Mouse (Mus musculus) CH12.LX (cell line): Measurements from ENCODE around the gene Itpr2. TPM values are rescaled to one million over a fixed set of nuclear protein-coding genes. Genes with fewer than 3 reads are reported as not detected.

Experiments used
- DNase-seq: peaks from one replicate; pipeline ENCODE4 v3.0.0-alpha.2; 2013; ENCODE audit errors: extremely low read depth
- H3K27ac ChIP-seq: 2 replicates; pipeline ENCODE4 v1.5.1; 2012; ENCODE audit warnings: low read depth, mild to moderate bottlenecking, control low read depth, moderate library complexity; ENCODE audit not compliant: insufficient read depth
- H3K27me3 ChIP-seq: replicated peaks from 2 replicates; pipeline ENCODE3; 2012; ENCODE audit warnings: inconsistent platforms
- H3K36me3 ChIP-seq, 2 experiments: replicated peaks in 1 of 2; 2 replicates each; pipeline versions ENCODE3 to v1.6.1; 2012; ENCODE audit warnings: inconsistent platforms in 1 of 2, low read length in 1 of 2, mild to moderate bottlenecking in 1 of 2, mixed read lengths in 1 of 2, moderate library complexity in 1 of 2; ENCODE audit not compliant: control insufficient read depth in 1 of 2, insufficient read depth in 1 of 2
- H3K4me1 ChIP-seq, 2 experiments: 2 replicates each; pipeline ENCODE4 v1.6.1; 2012; ENCODE audit warnings: inconsistent platforms in 1 of 2, moderate library complexity in 1 of 2; ENCODE audit not compliant: insufficient read depth in 2 of 2, control insufficient read depth in 1 of 2
- H3K4me2 ChIP-seq: 2 replicates; pipeline ENCODE4 v1.6.1; 2012; ENCODE audit warnings: low read depth, mild to moderate bottlenecking, control low read depth; ENCODE audit not compliant: poor library complexity, insufficient read depth, severe bottlenecking
- H3K4me3 ChIP-seq, 3 experiments: fragments of 150-350 bp in 1 of 3; sonication (generic) in 1 of 3; replicated peaks in 1 of 3; 2 replicates each; pipeline versions ENCODE3 to v1.5.1; 2011 to 2012; ENCODE audit warnings: low read depth in 2 of 3, low read length in 2 of 3, mild to moderate bottlenecking in 2 of 3, moderate library complexity in 2 of 3, control low read depth in 1 of 3, improper control_type of control experiment in 1 of 3, inconsistent platforms in 1 of 3, mixed read lengths in 1 of 3; ENCODE audit not compliant: poor library complexity in 1 of 3
- H3K79me2 ChIP-seq: replicated peaks from 2 replicates; pipeline ENCODE4 v1.6.1; 2012; ENCODE audit warnings: mild to moderate bottlenecking, moderate library complexity; ENCODE audit not compliant: control insufficient read depth, poor library complexity, insufficient read depth, severe bottlenecking; ENCODE audit errors: extremely low read depth
- H3K9ac ChIP-seq: 2 replicates; pipeline ENCODE4 v1.6.1; 2012; ENCODE audit warnings: low read depth, mild to moderate bottlenecking, control low read depth, moderate library complexity; ENCODE audit not compliant: insufficient read depth
- H3K9me3 ChIP-seq: replicated peaks from 2 replicates; pipeline ENCODE3; 2012; ENCODE audit warnings: low read length, inconsistent platforms, mixed read lengths
- E2F4 ChIP-seq: IDR thresholded peaks from 2 replicates; pipeline ENCODE4 v1.6.1; 2011; ENCODE audit warnings: low read depth, low read length, improper control_type of control experiment; ENCODE audit not compliant: insufficient replicate concordance
- ELF1 ChIP-seq: IDR thresholded peaks from 2 replicates; pipeline ENCODE4 v1.6.1; 2014; ENCODE audit warnings: low read depth, mild to moderate bottlenecking, inconsistent platforms, low read length, improper control_type of control experiment
- EP300 ChIP-seq: IDR thresholded peaks from 2 replicates; pipeline ENCODE4 v1.6.1; 2011; ENCODE audit warnings: low read length, improper control_type of control experiment
- ETS1 ChIP-seq: conservative IDR thresholded peaks from 2 replicates; pipeline ENCODE4 v1.6.1; 2012; ENCODE audit warnings: low read depth, mild to moderate bottlenecking, inconsistent platforms, low read length, improper control_type of control experiment, moderate library complexity
- GABPA ChIP-seq: IDR thresholded peaks from 2 replicates; pipeline ENCODE4 v1.6.1; 2012; ENCODE audit warnings: low read depth, low read length, improper control_type of control experiment, inconsistent platforms; ENCODE audit not compliant: insufficient replicate concordance
- MAFK ChIP-seq: IDR thresholded peaks from 2 replicates; pipeline ENCODE4 v1.6.1; 2011; ENCODE audit warnings: low read length, improper control_type of control experiment; ENCODE audit not compliant: insufficient replicate concordance
- MAZ ChIP-seq: IDR thresholded peaks from 2 replicates; pipeline ENCODE4 v1.6.1; 2012; ENCODE audit warnings: low read depth, mild to moderate bottlenecking, inconsistent platforms, low read length, improper control_type of control experiment, moderate library complexity
- MEF2A ChIP-seq: IDR thresholded peaks from 2 replicates; pipeline ENCODE4 v1.6.1; 2014; ENCODE audit warnings: low read depth, mild to moderate bottlenecking, inconsistent platforms, low read length, improper control_type of control experiment, borderline replicate concordance
- MXI1 ChIP-seq: IDR thresholded peaks from 2 replicates; pipeline ENCODE4 v1.6.1; 2011; ENCODE audit warnings: mild to moderate bottlenecking, low read depth, low read length, improper control_type of control experiment
- MYC ChIP-seq: IDR thresholded peaks from 2 replicates; pipeline ENCODE4 v1.6.1; 2011; ENCODE audit warnings: low read depth, mild to moderate bottlenecking, improper control_type of control experiment, low read length
- PAX5 ChIP-seq: IDR thresholded peaks from 2 replicates; pipeline ENCODE4 v1.6.1; 2012; ENCODE audit warnings: low read length, inconsistent platforms, mixed read lengths
- RCOR1 ChIP-seq: conservative IDR thresholded peaks from 2 replicates; pipeline ENCODE4 v1.6.1; 2012; ENCODE audit warnings: low read depth, mild to moderate bottlenecking, inconsistent platforms, low read length, improper control_type of control experiment
- TCF12 ChIP-seq: IDR thresholded peaks from 2 replicates; pipeline ENCODE4 v1.6.1; 2014; ENCODE audit warnings: low read depth, mild to moderate bottlenecking, inconsistent platforms, low read length, improper control_type of control experiment
- USF2 ChIP-seq: conservative IDR thresholded peaks from 2 replicates; pipeline ENCODE4 v1.6.1; 2011; ENCODE audit warnings: low read depth, low read length, improper control_type of control experiment
- ZNF384 ChIP-seq: IDR thresholded peaks from 2 replicates; pipeline ENCODE4 v1.6.1; 2012; ENCODE audit warnings: low read depth, low read length, improper control_type of control experiment, inconsistent platforms
- dilution Hi-C: fragments of 300-500 bp; cut with MboI; formaldehyde crosslinking; loops from 2 replicates; pipeline ENCODE4 v1.14.3; 2020; ENCODE audit warnings: low sequenced_read_pairs; ENCODE audit not compliant: extremely low pct_unique_long_range_greater_than_20kb, extremely low pct_ligation_motif_present
- in situ Hi-C: fragments of 300-500 bp; cut with MboI; formaldehyde crosslinking; loops from 3 replicates; pipeline ENCODE4 v1.14.3; 2019; ENCODE audit warnings: low sequenced_read_pairs, low pct_ligation_motif_present, low pct_unique_long_range_greater_than_20kb, mixed read lengths
- polyA plus RNA-seq: library from polyadenylated mRNA; unstranded; fragments of >175 nt; gene quantifications from 2 replicates; pipeline ENCODE4 v1.2.1, GENCODE M21; 2012; ENCODE audit warnings: low read depth; ENCODE audit not compliant: insufficient read length
- total RNA-seq, 2 experiments: library from RNA; depleted of rRNA; stranded (reverse); fragments of 300-350 nt in 1 of 2; fragments of >200 nt in 1 of 2; gene quantifications; 2 replicates each; pipeline ENCODE4 v1.2.3; 2012 to 2014

Gene Itpr2
- total and polyA plus RNA-seq, 3 experiments, result 3.5 to 8.9 (median 4.4) TPM

GRCm38 (mm10) chr6:146439826-146440225 lies 62.2 kb downstream of the Itpr2 start:
- dilution Hi-C loops, result no loop called here

GRCm38 (mm10) chr6:146439071-146439818 lies 62.8 kb downstream of the Itpr2 start:
- no peak overlapping the region for H3K4me3 ChIP-seq
- peaks cover 2% of the 10 kb centered on the region for H3K9me3 ChIP-seq
- dilution Hi-C loops (no loop called here), in situ Hi-C loops (no loop called here)
- no peak overlapping the region for H3K9ac ChIP-seq
- no peak overlapping the region for H3K27ac ChIP-seq
- no peak for TF ChIP-seq MAFK
- TF ChIP-seq MEF2A, result no peak
- TF ChIP-seq MYC, result no peak
- no peak for TF ChIP-seq USF2
- TF ChIP-seq PAX5, result no peak
- no peak for TF ChIP-seq GABPA
- no peak for TF ChIP-seq MAZ
- no peak for TF ChIP-seq MXI1
- TF ChIP-seq E2F4, result no peak
- TF ChIP-seq ZNF384, result no peak
- TF ChIP-seq ETS1, result no peak
- TF ChIP-seq RCOR1, result no peak
- no peaks in the 10 kb centered on the region for H3K27me3 ChIP-seq
- DNase-seq, result no peak
- H3K79me2 ChIP-seq, result no peaks in the 10 kb centered on the region
- H3K4me1 ChIP-seq, result peaks cover 0 to 6% of the 10 kb centered on the region in 2 experiments; a peak in 1 of 4 replicates
- no peaks in the 10 kb centered on the region for H3K36me3 ChIP-seq
- H3K4me2 ChIP-seq, result no peak overlapping the region

More at GRCm38 (mm10) chr6:146439826-146440225, 62.2 kb downstream of the Itpr2 start:
- Histone ChIP-seq H3K9ac (no peak overlapping the region), H3K27ac (no peak overlapping the region), H3K9me3 (peaks cover 2% of the 10 kb centered on the region), H3K4me2 (no peak overlapping the region), H3K79me2 (no peaks in the 10 kb centered on the region), H3K27me3 (no peaks in the 10 kb centered on the region), H3K36me3 (no peaks in the 10 kb centered on the region), H3K4me1 (peaks cover 0 to 6% of the 10 kb centered on the region in 2 experiments; a peak in 1 of 4 replicates)
- in situ Hi-C loops, result no loop called here
- no peak for DNase-seq
- TF ChIP-seq E2F4, result no peak
- TF ChIP-seq EP300, result no peak
- no peak for TF ChIP-seq TCF12
- TF ChIP-seq ELF1, result no peak
- TF ChIP-seq, all 38 proteins: peak for 0
- no peak overlapping the region for H3K4me3 ChIP-seq
